Mouse (Mus musculus) forebrain, embryonic 11.5 days (tissue): ENCODE data around the gene Nwd2. TPM values are rescaled to one million over a fixed set of nuclear protein-coding genes. Genes with fewer than 3 reads are reported as not detected.

Experiments used
- ATAC-seq: fragments of 200-750 bp; cut with Nextera tagmentation; replicated peaks from 2 replicates; pipeline ENCODE4 v1.8.0; 2017; ENCODE audit warnings: moderate TSS enrichment; ENCODE audit not compliant: low FRiP score
- DNase-seq: peaks from one replicate; pipeline ENCODE4 v3.0.0-alpha.2; 2017; ENCODE audit warnings: low spot score
- H3K27ac ChIP-seq: fragments of 300-500 bp; sonication (generic); 2 replicates; pipeline ENCODE4 v1.5.1; 2014; ENCODE audit warnings: low read depth, low read length
- H3K27me3 ChIP-seq: fragments of 300-500 bp; sonication (generic); 2 replicates; pipeline ENCODE4 v1.6.1; 2014; ENCODE audit warnings: mild to moderate bottlenecking, low read length, mixed read lengths; ENCODE audit not compliant: control insufficient read depth, insufficient read depth
- H3K36me3 ChIP-seq: fragments of 300-500 bp; sonication (generic); 2 replicates; pipeline ENCODE4 v1.6.1; 2014; ENCODE audit warnings: mild to moderate bottlenecking, low read length, moderate library complexity, mixed read lengths; ENCODE audit not compliant: control insufficient read depth, insufficient read depth
- H3K4me1 ChIP-seq: fragments of 300-500 bp; sonication (generic); replicated peaks from 2 replicates; pipeline ENCODE4 v1.6.1; 2014; ENCODE audit warnings: low read length, mixed read lengths; ENCODE audit not compliant: control insufficient read depth, insufficient read depth
- H3K4me2 ChIP-seq: fragments of 300-500 bp; sonication (generic); 2 replicates; pipeline ENCODE4 v1.6.1; 2014; ENCODE audit warnings: low read depth, mild to moderate bottlenecking, low read length, moderate library complexity, mixed read lengths; ENCODE audit not compliant: severe bottlenecking
- H3K4me3 ChIP-seq: fragments of 300-500 bp; sonication (generic); 2 replicates; pipeline ENCODE4 v1.5.1; 2014; ENCODE audit warnings: low read depth, low read length
- H3K9ac ChIP-seq: fragments of 300-500 bp; sonication (generic); 2 replicates; pipeline ENCODE4 v1.6.1; 2014; ENCODE audit warnings: low read length
- H3K9me3 ChIP-seq: fragments of 300-500 bp; sonication (generic); 2 replicates; pipeline ENCODE4 v1.6.1; 2016; ENCODE audit warnings: low read length, mixed read lengths; ENCODE audit not compliant: control insufficient read depth
- WGBS: fragments of 180-500 bp; shearing (Covaris S2); extraction: QIAGEN DNeasy Blood & Tissue Kit; methylation state at CpG from one replicate; pipeline ENCODE4 v1.1.7; 2014; 5-methylcytosine and 5-hydroxymethylcytosine counted together
- polyA plus RNA-seq: library from polyadenylated mRNA; unstranded; fragments of >200 nt; fragmentation: Nextera tagmentation; extraction: Ambion mirVana; gene quantifications from 2 replicates; pipeline ENCODE4 v1.2.1, GENCODE M21; 2014

Gene Nwd2
- 0.21 and 0.25 TPM in 2 replicates for polyA plus RNA-seq

GRCm38 (mm10) chr5:63649070-63649532 lies at the start of gene Nwd2:
Nwd2 (plus strand) TSS chr5:63649102.
- Histone ChIP-seq H3K4me3 (peak within 1 kb of the TSS; percentile 53), H3K4me2 (peak within 1 kb of the TSS; percentile 96), H3K36me3 (no peaks in the 10 kb centered on the region), H3K9ac (peak within 1 kb of the TSS; percentile 46), H3K9me3 (no peaks in the 10 kb centered on the region), H3K4me1 (peaks cover 3% of the 10 kb centered on the region; the same call in 1 of the 2 replicates), H3K27ac (no peak within 1 kb of the TSS), H3K27me3 (peaks cover 17% of the 10 kb centered on the region)
- WGBS, result 1% methylated on average over 29 of the region's 29 CpGs
- DNase-seq (peak; percentile 54), ATAC-seq (peak; percentile 34)

DNA sequence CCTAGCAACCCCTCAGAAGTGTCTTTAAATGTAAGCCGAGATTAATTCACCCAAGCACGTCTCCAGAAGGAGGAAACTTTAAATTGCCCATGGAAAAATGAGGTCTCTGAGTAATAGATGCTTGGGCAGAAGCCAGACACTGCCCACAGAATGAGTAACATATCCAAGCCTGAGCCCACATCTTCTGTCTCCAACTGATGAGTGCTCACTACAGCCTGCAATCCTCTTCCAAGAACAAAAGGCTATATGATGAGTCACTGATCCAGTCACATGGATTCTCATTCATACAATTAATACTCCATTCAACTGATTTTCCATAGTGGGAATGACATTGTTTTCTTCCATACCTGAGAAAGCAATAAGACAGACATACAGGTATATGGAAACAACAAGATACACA lies 41.5 kb upstream of the Nwd2 start:
- 84% methylated on average over 2 of the region's 2 CpGs for WGBS
- Histone ChIP-seq H3K27me3 (no peaks in the 10 kb centered on the region), H3K27ac (no peak overlapping the region), H3K36me3 (no peaks in the 10 kb centered on the region), H3K4me3 (no peak overlapping the region), H3K9ac (no peak overlapping the region), H3K9me3 (no peaks in the 10 kb centered on the region), H3K4me2 (no peak overlapping the region), H3K4me1 (no peaks in the 10 kb centered on the region)
- no peak for ATAC-seq
- DNase-seq, result no peak

DNA sequence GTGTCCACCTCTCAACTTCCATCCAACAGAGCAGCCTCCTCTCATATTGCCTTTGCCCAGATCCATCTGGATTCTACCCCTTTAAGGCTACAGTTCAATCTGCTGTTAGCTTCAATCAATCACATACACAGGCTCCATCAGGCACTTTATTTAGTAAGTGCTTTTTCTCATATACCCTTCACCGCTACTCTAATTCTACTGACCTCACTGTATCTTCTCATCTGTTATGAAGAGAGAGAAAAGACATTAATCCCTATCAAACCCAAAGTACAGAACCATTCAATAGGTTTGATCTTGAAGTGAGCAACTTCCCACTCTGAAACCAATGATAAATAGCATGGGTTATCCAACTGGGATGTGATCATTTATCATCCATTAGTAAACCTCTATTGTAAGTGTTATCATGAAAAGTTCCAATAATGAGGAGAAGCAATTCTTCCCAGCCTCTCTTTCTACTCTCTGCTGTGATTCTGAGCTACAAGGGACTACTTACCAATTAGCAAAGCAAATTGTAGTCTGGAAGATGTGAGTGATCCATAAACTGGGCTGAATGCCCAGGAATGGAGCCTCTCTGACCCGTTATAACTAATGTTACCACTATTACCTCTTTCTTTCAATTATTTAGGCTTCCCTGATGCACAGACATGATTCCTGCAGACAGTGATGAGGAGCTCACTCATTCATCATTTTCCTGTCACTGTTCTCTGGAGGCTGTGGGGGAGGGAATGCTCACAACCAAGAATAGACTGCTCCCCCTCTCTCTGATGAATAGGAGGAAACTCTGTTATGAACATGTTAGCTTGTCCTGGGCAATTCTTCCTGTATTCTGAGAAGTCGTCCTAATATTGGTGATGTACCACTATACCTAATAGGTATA lies 31.9 kb upstream of the Nwd2 start:
- 75% methylated on average over 3 of the region's 3 CpGs for WGBS
- no peaks in the 10 kb centered on the region for H3K36me3 ChIP-seq
- H3K9ac ChIP-seq, result no peak overlapping the region
- H3K4me3 ChIP-seq, result no peak overlapping the region
- H3K4me1 ChIP-seq, result no peaks in the 10 kb centered on the region
- no peaks in the 10 kb centered on the region for H3K27me3 ChIP-seq
- H3K9me3 ChIP-seq, result no peaks in the 10 kb centered on the region
- H3K27ac ChIP-seq, result no peak overlapping the region
- DNase-seq (no peak), ATAC-seq (no peak)
- H3K4me2 ChIP-seq, result no peak overlapping the region

- H3K4me2 ChIP-seq, result no peak overlapping the region
- H3K4me3 ChIP-seq, result no peak overlapping the region
- no peaks in the 10 kb centered on the region for H3K9me3 ChIP-seq
- no peak overlapping the region for H3K27ac ChIP-seq
- H3K4me1 ChIP-seq, result no peaks in the 10 kb centered on the region
- no peaks in the 10 kb centered on the region for H3K36me3 ChIP-seq
- ATAC-seq (no peak), DNase-seq (no peak)
- H3K9ac ChIP-seq, result no peak overlapping the region
- no peaks in the 10 kb centered on the region for H3K27me3 ChIP-seq
- WGBS, result 88% methylated on average over 3 of the region's 3 CpGs
Observed at GRCm38 (mm10) chr5:63624123-63624522, 24.8 kb upstream of the Nwd2 start.

- no peaks in the 10 kb centered on the region for H3K36me3 ChIP-seq
- no peaks in the 10 kb centered on the region for H3K27me3 ChIP-seq
- no peak overlapping the region for H3K9ac ChIP-seq
- no peaks in the 10 kb centered on the region for H3K9me3 ChIP-seq
- 74% methylated on average over 1 of the region's 1 CpGs for WGBS
- no peaks in the 10 kb centered on the region for H3K4me1 ChIP-seq
- H3K4me2 ChIP-seq, result no peak overlapping the region
- no peak overlapping the region for H3K4me3 ChIP-seq
- ATAC-seq, result no peak
- H3K27ac ChIP-seq, result no peak overlapping the region
- DNase-seq, result no peak
Observed at GRCm38 (mm10) chr5:63627832-63628530, 20.9 kb upstream of the Nwd2 start.

GRCm38 (mm10) chr5:63628531-63628871 lies 20.4 kb upstream of the Nwd2 start:
- H3K27me3 ChIP-seq, result no peaks in the 10 kb centered on the region
- DNase-seq, result no peak
- no peak for ATAC-seq
- 59% methylated on average over 3 of the region's 3 CpGs for WGBS
- H3K9ac ChIP-seq, result no peak overlapping the region
- H3K9me3 ChIP-seq, result no peaks in the 10 kb centered on the region
- no peaks in the 10 kb centered on the region for H3K4me1 ChIP-seq
- no peak overlapping the region for H3K4me2 ChIP-seq
- H3K4me3 ChIP-seq, result no peak overlapping the region
- H3K36me3 ChIP-seq, result no peaks in the 10 kb centered on the region
- H3K27ac ChIP-seq, result no peak overlapping the region

- Histone ChIP-seq H3K36me3 (no peaks in the 10 kb centered on the region), H3K9me3 (no peaks in the 10 kb centered on the region), H3K27ac (no peak overlapping the region), H3K4me1 (no peaks in the 10 kb centered on the region), H3K27me3 (no peaks in the 10 kb centered on the region), H3K9ac (no peak overlapping the region), H3K4me3 (no peak overlapping the region), H3K4me2 (no peak overlapping the region)
- WGBS, result 69% methylated on average over 2 of the region's 2 CpGs
- no peak for ATAC-seq
- DNase-seq, result no peak
Observed at GRCm38 (mm10) chr5:63634636-63635035, 14.3 kb upstream of the Nwd2 start.

GRCm38 (mm10) chr5:63648187-63648586 lies 715 bp upstream of the Nwd2 start:
- peaks cover 17% of the 10 kb centered on the region for H3K27me3 ChIP-seq
- no peaks in the 10 kb centered on the region for H3K9me3 ChIP-seq
- no peak for ATAC-seq
- peaks cover 3% of the 10 kb centered on the region; the same call in 1 of the 2 replicates for H3K4me1 ChIP-seq
- H3K4me3 ChIP-seq, result no peak overlapping the region
- WGBS, result 30% methylated on average over 2 of the region's 2 CpGs
- no peak overlapping the region for H3K4me2 ChIP-seq
- DNase-seq, result no peak
- H3K27ac ChIP-seq, result no peak overlapping the region
- H3K9ac ChIP-seq, result no peak overlapping the region
- no peaks in the 10 kb centered on the region for H3K36me3 ChIP-seq
